Mouse (Mus musculus): ENCODE measurements around the gene D330020A13Rik.
"Not testable (repeated sequence)": the region's sequence is repeated elsewhere in the genome, so short reads cannot be mapped to it uniquely, and the experiment has no call there.

The D330020A13Rik gene

GRCm38 (mm10) chr6:120294056-120294784 lies at the start of gene D330020A13Rik, which contains the start of gene B4galnt3:
Gene D330020A13Rik, plus strand, starts transcription at chr6:120294364.
Gene B4galnt3, minus strand, starts transcription at chr6:120294559.
- peak; percentile 21 to 23 for DNase-seq

- no peak for DNase-seq
These were observed 47.5 kb upstream of the D330020A13Rik start for GRCm38 (mm10) chr6:120246676-120247075.

- no peak for DNase-seq
These were observed 44.3 kb upstream of the D330020A13Rik start for GRCm38 (mm10) chr6:120249831-120250230.

DNA sequence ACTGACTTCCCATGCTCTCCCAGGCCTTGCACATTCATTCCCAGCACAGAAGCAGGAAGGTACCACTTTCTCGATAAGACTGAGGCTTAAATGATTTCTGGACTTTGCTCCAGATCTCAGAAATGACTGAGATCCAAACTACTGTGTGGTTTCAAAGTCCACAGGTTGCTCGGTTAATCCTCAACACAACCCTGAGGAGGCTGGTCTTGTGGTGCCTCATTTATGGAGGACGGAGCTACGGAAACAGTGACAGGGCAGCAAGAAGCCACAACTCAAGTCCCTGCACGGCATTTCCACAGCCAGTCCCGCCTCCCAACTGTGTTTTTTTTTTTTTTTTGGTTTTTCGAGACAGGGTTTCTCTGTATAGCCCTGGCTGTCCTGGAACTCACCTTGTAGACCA lies 43.2 kb upstream of the D330020A13Rik start:
- DNase-seq: no peak

GRCm38 (mm10) chr6:120252741-120253140 lies 41.4 kb upstream of the D330020A13Rik start:
- no peak for DNase-seq

DNA sequence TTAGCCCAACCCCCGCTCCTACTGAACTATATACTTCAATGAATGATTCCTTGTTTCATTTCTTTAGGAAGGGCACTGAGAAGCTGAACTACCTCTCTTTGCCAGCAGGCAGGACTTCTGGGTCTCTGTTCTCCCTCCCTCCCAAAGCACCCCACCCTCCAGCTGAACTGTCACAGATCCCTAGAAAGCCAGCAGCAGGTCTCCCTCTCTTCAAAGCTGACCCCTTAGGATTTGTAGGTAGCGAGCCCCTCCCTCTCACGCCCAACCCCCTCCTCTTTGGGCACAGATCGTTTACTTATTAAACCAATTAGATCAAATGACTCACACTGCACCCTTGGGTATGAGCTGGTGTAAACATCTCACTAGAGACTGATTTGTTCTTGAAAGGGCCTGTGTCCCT lies 39.5 kb upstream of the D330020A13Rik start:
- DNase-seq: no peak

DNA sequence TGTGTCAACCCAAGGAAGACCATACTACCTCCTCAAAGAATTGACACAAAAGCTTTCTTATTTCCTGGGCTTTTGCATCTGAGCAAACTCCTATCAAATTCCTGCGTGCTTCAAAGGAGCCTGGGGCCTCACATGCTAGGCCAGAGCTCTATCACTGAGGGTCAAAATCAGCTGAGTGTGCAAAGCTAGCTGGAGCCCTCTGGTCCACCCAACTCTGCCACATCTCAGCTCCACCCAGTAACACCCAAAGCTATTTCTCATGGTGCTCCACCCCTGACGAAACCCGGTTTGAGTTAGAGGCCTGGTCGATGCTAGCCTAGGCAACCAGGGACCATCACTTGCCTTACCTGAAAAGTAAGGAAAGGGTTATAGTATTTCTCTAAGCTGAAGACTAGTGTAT lies 39.0 kb upstream of the D330020A13Rik start:
- no peak for DNase-seq

DNA sequence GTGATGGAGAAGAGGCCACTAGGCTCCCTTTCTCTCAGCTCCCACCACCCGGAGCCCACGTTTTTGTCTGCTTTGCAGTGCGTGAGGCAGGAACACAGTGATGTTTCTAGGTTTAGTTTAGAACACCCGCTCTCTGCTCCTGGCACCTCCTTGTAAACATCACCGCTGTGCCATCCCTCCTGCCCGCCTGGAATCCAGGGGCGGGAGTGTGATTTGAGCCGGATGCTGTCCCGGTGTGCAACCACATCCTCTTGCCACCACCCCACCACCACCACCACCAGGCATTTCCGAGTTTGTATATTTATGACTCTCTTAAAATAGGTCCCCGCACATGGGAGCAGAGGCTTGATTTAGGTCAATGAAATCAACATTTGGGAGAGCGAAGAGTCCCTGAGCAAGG lies 38.5 kb upstream of the D330020A13Rik start:
- no peak for DNase-seq

DNA sequence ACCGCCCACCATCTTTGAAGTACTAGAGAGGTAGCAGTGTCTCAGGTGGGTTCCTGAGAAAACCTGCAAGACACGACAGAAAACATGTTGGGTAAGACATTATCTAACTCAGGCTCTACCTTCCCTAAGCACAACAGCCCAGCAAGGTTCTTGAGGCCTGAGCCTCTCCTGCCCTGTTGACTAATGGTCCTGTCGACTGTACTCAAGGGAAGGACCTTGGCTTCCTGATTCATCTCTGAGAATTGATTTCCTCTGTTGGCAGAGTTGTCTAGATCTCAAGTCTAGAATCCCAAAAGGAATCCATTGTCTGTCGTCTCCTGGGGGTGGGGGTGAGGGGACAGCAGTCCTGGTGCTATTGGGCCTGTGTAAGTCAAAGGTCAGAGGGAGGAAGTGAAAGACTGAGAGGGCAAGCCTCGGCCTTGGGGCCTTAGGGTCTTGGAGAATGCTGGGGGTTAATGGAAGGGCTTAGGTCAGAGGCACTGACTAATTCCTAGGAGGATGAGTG lies 37.7 kb upstream of the D330020A13Rik start:
- DNase-seq: no peak

DNA sequence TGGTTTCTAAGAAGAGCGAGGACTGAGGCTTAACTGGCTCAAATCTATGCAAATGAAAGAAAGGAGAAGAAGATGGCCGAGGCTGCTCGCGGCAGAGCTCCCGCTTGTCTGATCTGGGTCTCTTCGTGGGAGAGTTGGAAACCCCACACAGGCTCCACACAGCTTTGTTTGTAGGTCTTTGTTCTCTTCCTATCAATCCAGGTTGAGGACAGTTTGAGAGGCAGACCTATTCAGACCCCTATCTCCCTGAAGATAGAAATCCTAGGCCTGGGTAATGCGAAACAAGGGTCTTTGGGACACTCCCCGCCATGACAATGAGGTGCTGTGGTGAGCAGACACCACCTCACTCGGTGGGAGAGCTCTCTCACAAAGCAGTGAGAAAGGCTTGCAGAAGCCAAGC lies 34.7 kb upstream of the D330020A13Rik start:
- no peak for DNase-seq

DNA sequence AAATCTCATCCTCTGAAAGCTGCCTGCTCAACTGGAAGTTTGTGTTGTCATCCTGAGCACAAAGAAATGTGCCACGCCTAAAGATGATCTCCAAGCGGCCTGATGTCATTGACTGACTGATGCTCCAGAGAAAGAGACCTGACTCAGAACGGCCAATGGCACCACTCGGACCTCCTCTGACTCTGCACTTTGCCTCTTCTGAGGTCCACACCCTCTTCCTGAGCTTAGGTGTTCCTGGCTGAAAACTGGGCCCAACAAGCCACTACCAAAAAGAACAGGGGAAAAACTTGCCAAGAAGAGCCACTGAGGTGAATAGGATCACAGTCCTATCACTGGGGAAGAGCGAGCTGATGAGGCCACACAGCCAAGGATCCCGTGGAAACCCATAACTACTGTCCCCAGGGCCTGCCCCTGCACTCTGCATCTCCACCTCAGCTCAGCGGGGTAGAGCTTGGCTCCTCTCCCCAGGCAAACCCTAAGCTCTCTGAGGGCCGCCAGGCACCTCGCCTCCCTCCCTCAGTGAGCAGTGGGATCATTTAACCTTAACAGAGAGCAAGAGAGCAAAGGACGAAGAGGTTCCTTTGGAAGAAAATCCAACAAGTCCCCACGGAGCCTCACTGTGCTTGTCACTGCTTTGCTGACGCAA lies 31.2 kb upstream of the D330020A13Rik start:
- no peak for DNase-seq

DNA sequence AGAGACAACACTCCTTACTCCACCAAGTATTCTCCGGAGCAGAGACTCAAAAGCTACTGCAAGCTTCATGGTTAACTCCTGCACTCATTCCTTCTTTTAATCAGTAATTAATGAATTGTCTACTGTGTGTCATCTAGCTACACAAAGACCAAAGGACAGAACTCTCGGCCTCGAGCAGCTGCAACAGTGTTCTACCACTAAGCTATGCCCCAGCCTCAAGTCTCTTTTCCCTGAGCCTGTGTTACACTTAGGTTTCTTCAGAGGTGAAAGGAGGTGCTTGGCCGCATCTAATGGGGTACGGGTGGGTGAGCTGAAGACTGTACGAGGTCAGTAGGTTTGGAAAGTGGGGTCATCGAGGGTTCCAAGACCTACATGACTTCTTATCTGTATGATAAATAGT lies 30.6 kb upstream of the D330020A13Rik start:
- DNase-seq: no peak

GRCm38 (mm10) chr6:120264151-120264550 lies 30.0 kb upstream of the D330020A13Rik start:
- no peak for DNase-seq

DNA sequence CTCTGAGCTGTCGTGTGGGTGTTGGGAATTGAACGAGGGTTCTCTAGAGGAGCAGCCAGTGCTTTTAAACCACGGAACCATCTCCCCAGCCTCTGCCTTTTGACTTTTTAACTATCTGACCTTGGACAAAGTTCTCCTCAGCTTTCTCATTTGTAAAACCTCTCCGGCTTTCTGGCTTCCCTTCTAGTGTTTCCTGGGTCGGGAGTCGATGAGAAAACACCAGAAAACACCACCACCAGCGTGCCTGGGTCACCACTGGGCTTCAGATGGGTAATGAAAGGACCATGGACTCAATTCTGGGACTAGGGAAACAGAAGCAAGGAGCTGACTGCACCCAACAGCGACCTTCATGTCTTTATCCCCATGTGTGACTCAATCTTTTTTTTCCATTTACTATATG lies 20.0 kb upstream of the D330020A13Rik start:
- no peak for DNase-seq

- no peak for DNase-seq
These were observed 19.3 kb upstream of the D330020A13Rik start for GRCm38 (mm10) chr6:120274887-120275286.

GRCm38 (mm10) chr6:120275301-120275700 lies 18.9 kb upstream of the D330020A13Rik start:
- DNase-seq: no peak

- DNase-seq: no peak
These were observed 17.2 kb upstream of the D330020A13Rik start for GRCm38 (mm10) chr6:120276874-120277449.

DNA sequence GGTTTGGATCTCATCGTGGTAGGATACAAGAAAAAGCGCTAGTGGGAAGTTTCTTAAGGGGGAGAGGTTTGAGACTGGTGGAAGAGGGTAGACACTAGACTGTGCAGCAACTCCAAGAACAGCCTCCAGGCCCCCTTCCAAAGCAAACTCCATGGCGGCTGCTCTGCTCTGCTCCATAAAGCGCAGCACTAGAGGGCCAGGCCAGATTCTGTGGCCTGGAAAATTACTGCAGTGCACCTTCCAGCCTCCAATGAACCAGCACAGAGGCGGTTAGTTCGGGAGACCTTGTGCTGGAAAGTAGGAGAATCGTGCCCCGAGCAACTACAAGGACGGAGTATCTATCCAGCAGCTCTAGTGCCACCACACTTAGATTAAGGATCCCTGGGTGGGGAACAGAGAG lies 6.9 kb upstream of the D330020A13Rik start:
- DNase-seq: no peak

DNA sequence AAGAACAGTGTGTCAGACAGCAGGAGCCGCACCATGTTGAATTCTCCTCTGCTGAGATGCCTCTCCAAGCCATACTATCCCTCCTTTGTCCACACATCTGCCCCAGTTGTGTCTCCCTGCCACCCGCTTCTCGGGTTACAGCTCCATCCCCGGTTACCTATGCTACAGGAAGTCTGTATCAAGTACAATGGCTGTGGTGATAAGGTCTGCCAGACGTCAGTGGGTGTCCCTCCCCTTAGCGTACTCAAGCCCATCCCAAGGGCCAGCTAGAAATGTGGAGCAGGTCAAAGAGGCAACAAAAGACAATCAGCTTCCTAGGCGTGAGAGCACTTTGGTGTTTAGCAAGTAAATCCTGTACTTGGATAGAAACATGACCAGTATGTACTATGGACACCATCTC lies 5.6 kb upstream of the D330020A13Rik start:
- DNase-seq: no peak

GRCm38 (mm10) chr6:120289430-120289829 lies 4.7 kb upstream of the D330020A13Rik start:
- DNase-seq: no peak

DNA sequence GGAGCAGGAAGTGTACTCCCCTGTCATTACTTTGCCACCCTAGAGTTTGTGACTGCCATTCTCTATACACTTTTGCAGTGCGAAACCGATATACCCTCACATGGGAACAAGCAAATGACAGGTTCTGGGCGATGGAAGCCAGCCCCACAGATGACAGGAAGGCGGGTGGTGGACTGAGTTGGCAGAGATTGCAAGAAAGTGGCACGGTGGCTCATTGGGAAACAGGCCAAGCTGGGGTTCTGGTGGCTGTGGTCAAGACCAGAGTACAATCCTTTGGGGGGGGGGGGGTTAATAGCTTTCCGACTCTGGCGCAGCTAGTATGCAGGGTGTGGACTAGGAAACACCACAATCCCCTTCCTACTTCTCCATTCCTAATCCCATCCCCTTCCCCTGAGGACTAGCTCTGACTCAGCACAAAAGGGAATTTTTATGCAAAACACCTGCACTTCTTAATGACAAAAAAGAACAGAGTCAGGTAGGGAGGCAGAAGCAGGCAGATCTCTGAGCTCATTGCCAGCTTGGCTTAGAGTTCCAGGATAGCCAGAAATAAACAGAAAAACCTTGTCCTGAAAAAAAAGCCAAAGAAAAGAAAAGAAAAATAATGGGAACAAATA lies 2.7 kb upstream of the D330020A13Rik start:
- DNase-seq: no peak

- peak; percentile 36 to 37 for DNase-seq
These were observed 595 bp downstream of the D330020A13Rik start for GRCm38 (mm10) chr6:120294785-120295133.

GRCm38 (mm10) chr6:120296589-120296988 lies 2.4 kb downstream of the D330020A13Rik start:
- DNase-seq: not testable (repeated sequence)

DNA sequence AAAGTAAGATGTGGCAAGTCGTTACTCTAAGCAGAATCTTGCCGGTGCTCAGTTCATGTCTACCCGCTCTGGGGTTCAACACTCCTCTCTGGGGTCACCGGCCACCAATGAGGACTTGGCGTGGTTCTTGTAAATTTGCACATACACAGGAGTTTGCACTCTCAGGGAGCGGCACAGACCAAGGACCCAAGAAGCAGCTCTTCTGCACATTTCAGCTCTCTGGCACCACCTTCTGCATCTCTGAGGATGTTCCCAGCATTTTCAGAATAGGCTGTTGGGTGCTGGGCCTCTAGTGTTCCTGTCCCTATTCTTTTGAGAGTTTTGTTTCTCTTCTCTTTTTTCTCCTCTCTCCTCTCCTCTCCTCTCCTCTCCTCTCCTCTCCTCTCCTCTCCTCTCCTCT lies 7.0 kb downstream of the D330020A13Rik start:
- DNase-seq: peak in 1 of 2 experiments; percentile 7
